Mouse (Mus musculus): ENCODE data around the gene Hist1h1c. TPM values are rescaled to one million over a fixed set of nuclear protein-coding genes. Genes with fewer than 3 reads are reported as not detected.
A peak's percentile ranks its signal among the peaks of the same experiment; 100 is the strongest.

Gene Hist1h1c
- polyA plus RNA-seq, 1 experiment from 2014 or later, result 107 TPM

DNA sequence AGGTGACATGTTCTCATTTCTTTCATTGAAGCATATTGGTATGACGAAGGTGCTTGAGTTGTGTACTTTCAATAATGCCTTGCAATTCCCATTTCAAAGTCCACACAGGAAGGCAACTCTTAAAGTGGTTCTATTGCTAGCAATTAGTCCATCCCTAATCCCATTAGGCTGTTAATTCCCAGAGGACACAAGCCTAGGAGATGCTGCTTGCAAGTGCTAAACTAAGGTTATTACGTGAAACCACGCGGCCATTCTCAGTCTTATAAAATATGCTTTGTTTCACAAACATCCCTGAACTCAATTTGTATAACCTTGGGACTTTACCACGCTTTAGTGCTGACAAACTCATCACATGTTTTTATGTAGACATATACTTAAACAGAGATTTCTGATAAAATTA, 1.5 kb upstream of the Hist1h1c start:
- no peak overlapping the region for H3K9ac ChIP-seq (ENCODE audit: low read depth, low read length)
- no peak for TF ChIP-seq CTCF (IDR thresholded peaks at IDR 0.05; ENCODE audit: low read depth)
- H3K27ac ChIP-seq (ENCODE audit: low read depth, low read length), result no peak overlapping the region; the same call in 1 of the 2 replicates
- no peak overlapping the region for H3K4me2 ChIP-seq (replicated peaks; ENCODE audit: low read depth)
- no peaks in the 10 kb centered on the region for H3K36me3 ChIP-seq (ENCODE audit: control insufficient read depth, insufficient read depth)
- H3K4me1 ChIP-seq (replicated peaks; ENCODE audit: control insufficient read depth, insufficient read depth, low read length), result no peaks in the 10 kb centered on the region
- H3K4me3 ChIP-seq (ENCODE audit: low read depth, low read length), result no peak overlapping the region
- no peaks in the 10 kb centered on the region for H3K9me3 ChIP-seq (ENCODE audit: control insufficient read depth)
- ATAC-seq, result no peak
- no peaks in the 10 kb centered on the region for H3K27me3 ChIP-seq (replicated peaks; ENCODE audit: control insufficient read depth, insufficient read depth, low read length)
- 77% methylated on average over 5 of the region's 5 CpGs for WGBS

GRCm38 (mm10) chr13:23738041-23738440, 567 bp upstream of the Hist1h1c start:
- H3K4me3 ChIP-seq (ENCODE audit: low read depth, low read length), result peak overlapping the region; percentile 60
- ATAC-seq, result no peak
- H3K9me3 ChIP-seq (ENCODE audit: control insufficient read depth), result no peaks in the 10 kb centered on the region
- H3K4me1 ChIP-seq (replicated peaks; ENCODE audit: control insufficient read depth, insufficient read depth, low read length), result no peaks in the 10 kb centered on the region
- 27% methylated on average over 4 of the region's 4 CpGs for WGBS
- no peaks in the 10 kb centered on the region for H3K36me3 ChIP-seq (ENCODE audit: control insufficient read depth, insufficient read depth)
- TF ChIP-seq CTCF (IDR thresholded peaks at IDR 0.05; ENCODE audit: low read depth), result no peak
- no peaks in the 10 kb centered on the region for H3K27me3 ChIP-seq (replicated peaks; ENCODE audit: control insufficient read depth, insufficient read depth, low read length)
- peak overlapping the region; percentile 85 for H3K4me2 ChIP-seq (replicated peaks; ENCODE audit: low read depth)
- H3K9ac ChIP-seq (ENCODE audit: low read depth, low read length), result peak overlapping the region; percentile 90
- H3K27ac ChIP-seq (ENCODE audit: low read depth, low read length), result peak overlapping the region; percentile 97

- Histone ChIP-seq H3K4me1 (replicated peaks; ENCODE audit: control insufficient read depth, insufficient read depth, low read length) (no peaks in the 10 kb centered on the region), H3K4me2 (replicated peaks; ENCODE audit: low read depth) (peak overlapping the region; percentile 85), H3K9me3 (ENCODE audit: control insufficient read depth) (no peaks in the 10 kb centered on the region), H3K9ac (ENCODE audit: low read depth, low read length) (peak overlapping the region; percentile 90), H3K27me3 (replicated peaks; ENCODE audit: control insufficient read depth, insufficient read depth, low read length) (no peaks in the 10 kb centered on the region), H3K27ac (ENCODE audit: low read depth, low read length) (peak overlapping the region; percentile 97), H3K36me3 (ENCODE audit: control insufficient read depth, insufficient read depth) (no peaks in the 10 kb centered on the region), H3K4me3 (ENCODE audit: low read depth, low read length) (peak overlapping the region; percentile 60)
- peak; percentile 81 for ATAC-seq
- TF ChIP-seq CTCF (IDR thresholded peaks at IDR 0.05; ENCODE audit: low read depth), result no peak
- WGBS, result under 1% methylated on average over 39 of the region's 39 CpGs
Observed at GRCm38 (mm10) chr13:23739069-23739921, 687 bp downstream of the Hist1h1c start.

GRCm38 (mm10) chr13:23739922-23740252, 1.3 kb downstream of the Hist1h1c start:
- ATAC-seq, result peak; percentile 49
- Histone ChIP-seq H3K4me1 (replicated peaks; ENCODE audit: control insufficient read depth, insufficient read depth, low read length) (no peaks in the 10 kb centered on the region), H3K36me3 (ENCODE audit: control insufficient read depth, insufficient read depth) (no peaks in the 10 kb centered on the region), H3K27ac (ENCODE audit: low read depth, low read length) (peak overlapping the region; percentile 97), H3K9me3 (ENCODE audit: control insufficient read depth) (no peaks in the 10 kb centered on the region), H3K4me2 (replicated peaks; ENCODE audit: low read depth) (peak overlapping the region; percentile 85), H3K4me3 (ENCODE audit: low read depth, low read length) (peak overlapping the region; percentile 60), H3K9ac (ENCODE audit: low read depth, low read length) (peak overlapping the region; percentile 90), H3K27me3 (replicated peaks; ENCODE audit: control insufficient read depth, insufficient read depth, low read length) (no peaks in the 10 kb centered on the region)
- no peak for TF ChIP-seq CTCF (IDR thresholded peaks at IDR 0.05; ENCODE audit: low read depth)
- under 1% methylated on average over 14 of the region's 14 CpGs for WGBS

DNA sequence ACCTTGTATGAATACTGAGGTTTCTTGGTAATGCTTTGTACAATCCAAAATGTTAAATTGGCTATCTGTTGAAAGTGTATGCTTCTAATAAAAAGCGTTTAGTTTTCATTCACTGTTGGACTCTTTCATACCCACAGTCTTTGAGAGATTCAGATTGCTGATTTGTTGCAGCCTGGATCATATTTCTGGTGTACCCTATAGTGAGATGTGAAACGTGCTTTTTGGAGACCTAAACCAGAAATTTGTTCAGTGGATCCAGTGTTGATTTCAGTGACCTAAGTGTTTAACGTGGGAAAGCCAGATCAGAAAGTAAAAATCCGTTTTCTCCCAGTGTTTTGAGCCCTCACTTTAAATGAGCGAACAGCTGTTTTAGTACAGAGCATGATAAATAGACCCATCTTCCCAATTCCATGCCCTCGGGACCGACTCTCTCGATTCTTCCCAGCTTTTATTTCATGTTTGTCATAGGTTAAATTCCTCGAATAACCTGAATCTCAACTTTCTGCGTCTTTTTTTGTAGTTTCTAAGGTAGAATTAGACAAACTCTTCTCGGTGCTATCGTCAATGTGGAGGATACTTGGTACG, 1.7 kb downstream of the Hist1h1c start:
- Histone ChIP-seq H3K4me3 (ENCODE audit: low read depth, low read length) (peak overlapping the region; percentile 60), H3K9ac (ENCODE audit: low read depth, low read length) (peak overlapping the region; percentile 90), H3K4me2 (replicated peaks; ENCODE audit: low read depth) (peak overlapping the region; percentile 85), H3K9me3 (ENCODE audit: control insufficient read depth) (no peaks in the 10 kb centered on the region), H3K36me3 (ENCODE audit: control insufficient read depth, insufficient read depth) (no peaks in the 10 kb centered on the region), H3K4me1 (replicated peaks; ENCODE audit: control insufficient read depth, insufficient read depth, low read length) (no peaks in the 10 kb centered on the region), H3K27me3 (replicated peaks; ENCODE audit: control insufficient read depth, insufficient read depth, low read length) (no peaks in the 10 kb centered on the region), H3K27ac (ENCODE audit: low read depth, low read length) (peak overlapping the region; percentile 97)
- ATAC-seq, result no peak
- WGBS, result 20% methylated on average over 13 of the region's 13 CpGs
- TF ChIP-seq CTCF (IDR thresholded peaks at IDR 0.05; ENCODE audit: low read depth), result no peak

DNA sequence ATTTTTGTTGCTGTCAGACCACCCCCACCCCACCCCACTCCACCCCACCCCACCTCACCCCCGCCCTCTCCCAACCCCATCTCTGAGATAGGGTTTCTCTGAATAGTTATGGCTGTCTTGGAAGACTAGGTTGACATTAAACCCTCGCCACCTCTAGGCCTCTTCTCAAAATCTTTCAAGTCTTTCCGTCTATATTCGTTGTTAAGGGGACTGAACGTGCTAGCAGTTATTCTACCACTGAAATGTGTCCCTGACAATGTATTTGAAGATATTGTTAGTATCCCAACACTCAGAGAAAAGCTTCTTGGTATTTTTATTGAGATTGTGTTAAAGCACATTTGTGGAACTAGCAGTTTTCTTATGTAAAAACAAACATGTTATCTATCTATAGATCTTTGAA, 2.3 kb downstream of the Hist1h1c start:
- no peak for ATAC-seq
- H3K9ac ChIP-seq (ENCODE audit: low read depth, low read length), result no peak overlapping the region
- H3K4me3 ChIP-seq (ENCODE audit: low read depth, low read length), result no peak overlapping the region
- 64% methylated on average over 5 of the region's 5 CpGs for WGBS
- H3K4me1 ChIP-seq (replicated peaks; ENCODE audit: control insufficient read depth, insufficient read depth, low read length), result no peaks in the 10 kb centered on the region
- no peaks in the 10 kb centered on the region for H3K36me3 ChIP-seq (ENCODE audit: control insufficient read depth, insufficient read depth)
- TF ChIP-seq CTCF (IDR thresholded peaks at IDR 0.05; ENCODE audit: low read depth), result no peak
- H3K9me3 ChIP-seq (ENCODE audit: control insufficient read depth), result no peaks in the 10 kb centered on the region
- peak overlapping the region; percentile 85 for H3K4me2 ChIP-seq (replicated peaks; ENCODE audit: low read depth)
- H3K27me3 ChIP-seq (replicated peaks; ENCODE audit: control insufficient read depth, insufficient read depth, low read length), result no peaks in the 10 kb centered on the region
- H3K27ac ChIP-seq (ENCODE audit: low read depth, low read length), result peak overlapping the region; percentile 97; the same call in 1 of the 2 replicates

Measured in intestine, postnatal 0 days (tissue).